18 mouse cellular contexts compared by ENCODE assay signal in genomic region chr7:134491326-134491725, GRCm38 (mm10).
DNase-seq lines count a peak whose midpoint lies in the region.
"Had no signal": no experiment of that assay in that cellular context is flagged by ENCODE, and none has a peak within 500 bp of the region (broad histone marks: within the 10 kb centered on the region; RNA-seq: fewer than 3 reads in every experiment).

No protein-coding gene starts in this region.

- peak; percentile 2 for DNase-seq in cerebellum, adult 11 months
- no peak for DNase-seq in cerebellum, adult 9-10 months
- DNase-seq in layer of hippocampus, adult 11-12 months (ENCODE audit: low spot score) = peak; percentile 48
- no peak for DNase-seq in layer of hippocampus, postnatal 10 days (ENCODE audit: low spot score in 2 of 2)
- DNase-seq in right cerebral cortex, adult 18-20 months = peak; percentile 37
- no peak for DNase-seq in right cerebral cortex, postnatal 4 days
- DNase-seq in gastrocnemius, postnatal 14 days = no peak
- DNase-seq in gastrocnemius, postnatal 4 days (ENCODE audit: low spot score in 2 of 2) = no peak
- DNase-seq: adrenal gland, adult 2 months; cerebellum, adult 18-20 months; gastrocnemius, postnatal 10 days; heart, adult 11 months; kidney, adult 8-10 months; kidney, postnatal 4 days; lung, embryonic 14.5 days; lung, postnatal 14 days; thymus, adult 2 months; thymus, postnatal 36 days had no signal

- intact Hi-C loops in gastrocnemius, postnatal 14 days (cut with DNase I; ENCODE audit: low total_unique reads) = no loop called here

Comparison
In these comparisons a context has a peak if more than half of its experiments do, and no peak if none do; other contexts are left out.
1. DNase-seq: peak in cerebellum, adult 11 months (single experiment), layer of hippocampus, adult 11-12 months (single experiment) and right cerebral cortex, adult 18-20 months (single experiment); none in cerebellum, adult 9-10 months (single experiment), layer of hippocampus, postnatal 10 days (0 of 2), right cerebral cortex, postnatal 4 days (single experiment), gastrocnemius, postnatal 14 days (single experiment) and gastrocnemius, postnatal 4 days (0 of 2).